Mouse (Mus musculus) liver, adult 2 months (tissue): ENCODE measurements at regions not wholly inside any gene's neighbourhood (a gene's known extent, or its start where the extent isn't known, plus 50 kb on each side); places are given as distances from the start of the nearest gene placed in this dataset.

Experiments
- DNase-seq: peaks from one replicate; pipeline ENCODE4 v3.0.0-alpha.2; 2011; ENCODE audit warnings: low read depth, low spot score; ENCODE audit errors: extremely low read depth
- H3K27ac ChIP-seq: fragments of 200-500 bp; replicated peaks from 2 replicates; pipeline ENCODE4 v1.5.1; 2012; ENCODE audit warnings: low read depth, mild to moderate bottlenecking, control low read depth, inconsistent platforms, low read length; ENCODE audit not compliant: insufficient read depth
- H3K27me3 ChIP-seq: fragments of 200-500 bp; 2 replicates; pipeline ENCODE4 v1.6.1; 2012; ENCODE audit warnings: mild to moderate bottlenecking, moderate library complexity, low read length, inconsistent platforms; ENCODE audit not compliant: control insufficient read depth, insufficient read depth
- H3K36me3 ChIP-seq: fragments of 200-500 bp; 2 replicates; pipeline ENCODE4 v1.6.1; 2012; ENCODE audit warnings: low read length, inconsistent platforms; ENCODE audit not compliant: control insufficient read depth, insufficient read depth
- H3K4me1 ChIP-seq: fragments of 200-500 bp; 2 replicates; pipeline ENCODE4 v1.6.1; 2011; ENCODE audit warnings: low read length; ENCODE audit not compliant: control insufficient read depth, insufficient read depth
- H3K4me3 ChIP-seq: fragments of 200-500 bp; 2 replicates; pipeline ENCODE4 v1.5.1; 2011; ENCODE audit warnings: low read depth, mild to moderate bottlenecking, control low read depth, low read length, moderate library complexity; ENCODE audit not compliant: insufficient read depth
- H3K79me2 ChIP-seq: fragments of 200-500 bp; 2 replicates; pipeline ENCODE4 v1.6.1; 2012; ENCODE audit warnings: inconsistent platforms, mild to moderate bottlenecking, low read length, moderate library complexity; ENCODE audit not compliant: control insufficient read depth, insufficient read depth
- H3K9ac ChIP-seq: fragments of 200-500 bp; 2 replicates; pipeline ENCODE4 v1.6.1; 2012; ENCODE audit warnings: low read depth, mild to moderate bottlenecking, control low read depth, inconsistent platforms, low read length
- CTCF ChIP-seq: fragments of 200-500 bp; IDR thresholded peaks from 2 replicates; pipeline ENCODE4 v1.5.1; 2011; ENCODE audit warnings: low read depth, low read length, control low read depth
- POLR2A ChIP-seq: fragments of 200-500 bp; IDR thresholded peaks from 2 replicates; pipeline ENCODE4 v1.6.1; 2011; ENCODE audit warnings: low read length, control low read depth; ENCODE audit not compliant: insufficient read depth; ENCODE audit errors: extremely low read depth
- WGBS: fragments of 180-500 bp; shearing (Covaris S2); methylation state at CpG from one replicate; pipeline ENCODE4 v1.1.7; 2018; 5-methylcytosine and 5-hydroxymethylcytosine counted together

DNA sequence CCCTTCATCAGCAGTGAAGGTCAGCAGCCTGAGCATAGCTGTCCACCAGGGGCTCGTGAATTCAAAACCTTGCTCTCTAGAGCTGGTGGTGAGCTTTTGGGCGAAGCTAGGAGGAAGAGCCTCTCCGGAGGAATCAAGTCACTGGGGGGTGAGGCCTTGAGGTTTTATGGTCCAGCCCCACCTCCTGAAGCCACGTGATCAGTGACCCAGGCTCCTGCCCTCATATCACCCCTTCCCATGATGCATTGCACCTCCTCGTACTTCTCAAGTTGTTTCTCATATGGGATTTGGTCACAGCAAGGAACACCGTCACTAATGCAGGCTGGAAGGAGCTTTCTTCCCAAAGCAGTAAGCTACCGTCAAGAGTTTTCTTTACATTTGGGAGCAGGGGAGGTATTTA, 132.1 kb upstream of the Rbm19 start:
- Histone ChIP-seq H3K27ac (no peak overlapping the region), H3K9ac (no peak overlapping the region)
- TF ChIP-seq POLR2A = no peak
- no peak for TF ChIP-seq CTCF

DNA sequence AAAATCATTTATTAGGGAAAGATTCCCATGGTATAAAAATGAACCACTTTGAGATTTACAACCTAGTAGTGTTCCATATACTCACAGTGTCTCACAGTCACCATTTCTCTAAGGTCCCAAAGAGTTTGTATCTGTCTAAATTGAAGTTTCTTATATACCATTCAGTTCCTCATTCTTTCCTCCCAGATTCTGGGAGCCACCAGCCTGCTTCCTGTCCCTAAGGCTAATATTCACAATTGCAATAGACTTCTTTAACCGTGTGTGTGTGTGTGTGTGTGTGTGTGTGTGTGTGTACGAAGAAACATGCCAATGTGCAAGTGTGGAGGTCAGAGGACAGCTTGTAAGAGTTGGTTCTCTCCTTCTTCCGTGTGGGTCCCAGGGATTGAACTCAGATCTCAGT, 124.1 kb upstream of the Rbm19 start:
- no peak overlapping the region for H3K4me3 ChIP-seq
- no peaks in the 10 kb centered on the region for H3K27me3 ChIP-seq
- no peak for DNase-seq
- no peak overlapping the region for H3K27ac ChIP-seq
- no peaks in the 10 kb centered on the region for H3K36me3 ChIP-seq
- no peak overlapping the region for H3K9ac ChIP-seq
- TF ChIP-seq POLR2A (no peak), CTCF (no peak)
- WGBS = 61% methylated on average over 3 of the region's 3 CpGs
- H3K4me1 ChIP-seq = no peaks in the 10 kb centered on the region
- H3K79me2 ChIP-seq = no peaks in the 10 kb centered on the region

More for the DNA sequence above, 132.1 kb upstream of the Rbm19 start:
- Histone ChIP-seq H3K27me3 (no peaks in the 10 kb centered on the region), H3K4me3 (no peak overlapping the region), H3K79me2 (no peaks in the 10 kb centered on the region), H3K36me3 (no peaks in the 10 kb centered on the region), H3K4me1 (no peaks in the 10 kb centered on the region)
- no peak for DNase-seq
- WGBS = 78% methylated on average over 7 of the region's 7 CpGs

DNA sequence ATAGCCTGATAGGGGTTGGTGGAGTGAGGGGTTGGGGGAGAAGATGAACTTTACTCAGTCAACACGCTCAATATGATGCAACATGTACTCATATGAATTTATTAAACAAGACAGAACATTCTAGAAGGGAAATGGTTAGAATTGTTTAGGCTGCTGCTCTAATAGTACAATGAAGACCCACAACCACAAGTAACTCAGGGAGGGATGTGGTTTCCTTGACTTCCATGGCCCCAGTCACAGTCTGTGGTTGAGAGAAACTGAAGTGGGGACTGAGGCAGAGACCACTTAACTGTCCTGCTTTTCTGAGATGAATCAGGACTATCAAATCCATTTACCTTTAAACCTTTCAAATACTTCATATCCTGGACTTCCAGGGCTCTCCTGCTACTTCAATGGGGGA, 120.5 kb upstream of the Rbm19 start:
- TF ChIP-seq CTCF = no peak
- TF ChIP-seq POLR2A = no peak
- 81% methylated on average over 1 of the region's 1 CpGs for WGBS
- no peak for DNase-seq
- H3K27me3 ChIP-seq = no peaks in the 10 kb centered on the region
- H3K4me1 ChIP-seq = no peaks in the 10 kb centered on the region
- no peak overlapping the region for H3K4me3 ChIP-seq
- H3K27ac ChIP-seq = no peak overlapping the region
- no peak overlapping the region for H3K9ac ChIP-seq
- H3K79me2 ChIP-seq = no peaks in the 10 kb centered on the region
- no peaks in the 10 kb centered on the region for H3K36me3 ChIP-seq

DNA sequence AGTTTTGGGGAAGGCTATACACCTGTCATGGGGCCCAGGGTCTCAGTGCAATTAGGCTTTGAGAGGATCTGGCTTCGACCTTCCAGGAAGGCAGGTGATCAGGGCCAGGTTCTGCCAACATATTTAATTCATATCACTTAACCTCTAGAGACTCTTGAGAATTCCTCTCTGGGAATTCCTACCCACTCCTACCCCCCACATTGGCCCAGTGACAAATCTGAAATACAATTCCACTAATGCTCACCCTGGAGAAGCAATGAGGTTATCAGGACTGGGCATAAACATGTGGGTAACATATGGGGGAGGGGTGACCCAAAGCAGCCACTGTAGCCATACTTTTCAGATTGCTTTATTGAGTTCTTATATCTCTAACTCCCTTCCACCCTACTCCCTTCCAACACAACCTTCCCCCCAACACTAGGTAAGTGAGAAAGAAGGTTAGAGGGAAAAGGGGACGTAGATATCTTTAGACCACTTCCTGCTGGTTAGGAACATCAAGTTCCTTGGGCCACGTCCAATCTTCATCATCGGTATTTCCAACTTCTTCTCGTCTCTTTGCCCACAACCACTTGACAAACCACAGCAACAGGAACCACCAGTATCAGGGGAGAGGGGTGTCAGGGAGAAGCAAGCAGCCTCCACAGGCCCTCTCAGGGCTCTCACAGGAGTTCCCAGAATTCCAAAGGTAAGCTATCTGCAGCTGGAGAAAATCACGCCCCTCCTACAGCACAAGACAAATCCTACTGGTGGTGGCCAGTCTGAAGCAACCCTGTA, 110.4 kb upstream of the Rbm19 start:
- WGBS = 69% methylated on average over 6 of the region's 6 CpGs
- Histone ChIP-seq H3K4me1 (no peaks in the 10 kb centered on the region), H3K27ac (no peak overlapping the region), H3K4me3 (no peak overlapping the region), H3K36me3 (no peaks in the 10 kb centered on the region), H3K79me2 (no peaks in the 10 kb centered on the region), H3K9ac (no peak overlapping the region), H3K27me3 (no peaks in the 10 kb centered on the region)
- no peak for DNase-seq
- TF ChIP-seq CTCF (no peak), POLR2A (no peak)

DNA sequence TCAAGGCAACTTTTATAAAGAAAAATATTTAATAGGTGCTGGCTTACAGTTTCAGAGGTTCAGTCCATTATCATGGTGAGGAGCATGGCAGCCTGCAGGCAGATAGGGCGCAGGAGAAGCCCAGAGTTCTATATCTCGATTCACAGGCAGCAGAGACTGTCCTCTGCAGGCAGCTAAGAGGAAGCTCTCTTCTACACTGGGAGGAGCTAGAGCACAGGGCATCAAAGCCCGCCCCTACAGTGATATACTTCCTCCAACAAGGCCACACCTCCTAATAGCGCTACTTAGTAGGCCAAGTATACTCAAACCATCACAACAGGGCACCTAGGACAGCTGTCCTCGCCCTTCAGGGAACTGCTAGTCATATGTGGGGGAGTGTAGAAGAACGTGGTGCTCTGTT, 108.5 kb upstream of the Rbm19 start:
- Histone ChIP-seq H3K4me1 (no peaks in the 10 kb centered on the region), H3K27ac (no peak overlapping the region), H3K27me3 (no peaks in the 10 kb centered on the region), H3K4me3 (no peak overlapping the region), H3K79me2 (no peaks in the 10 kb centered on the region), H3K36me3 (no peaks in the 10 kb centered on the region), H3K9ac (no peak overlapping the region)
- TF ChIP-seq CTCF = no peak
- TF ChIP-seq POLR2A = no peak
- 65% methylated on average over 6 of the region's 6 CpGs for WGBS
- DNase-seq = no peak

DNA sequence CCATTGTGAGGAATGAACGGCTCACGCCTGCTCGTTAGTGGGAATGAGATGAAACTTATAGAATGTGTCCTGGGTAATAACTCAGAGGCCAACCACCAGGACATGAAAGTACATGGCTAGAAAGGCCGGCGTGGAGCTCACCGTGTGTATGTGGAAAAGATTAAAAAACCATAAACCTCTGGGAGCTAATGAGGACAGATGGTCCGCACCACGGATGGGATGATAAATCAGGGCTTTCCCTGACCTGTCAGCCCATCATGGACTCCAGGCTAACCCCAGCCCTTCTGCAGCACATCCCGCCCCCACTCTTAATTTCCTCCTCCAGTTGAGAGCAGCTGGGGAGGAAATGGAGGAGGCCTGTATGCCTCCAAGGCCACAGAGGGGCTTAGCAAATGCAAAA, 108.0 kb upstream of the Rbm19 start:
- H3K4me1 ChIP-seq = no peaks in the 10 kb centered on the region
- H3K36me3 ChIP-seq = no peaks in the 10 kb centered on the region
- no peaks in the 10 kb centered on the region for H3K27me3 ChIP-seq
- WGBS = 91% methylated on average over 9 of the region's 9 CpGs
- no peak overlapping the region for H3K4me3 ChIP-seq
- DNase-seq = no peak
- no peak overlapping the region for H3K9ac ChIP-seq
- no peak overlapping the region for H3K27ac ChIP-seq
- H3K79me2 ChIP-seq = no peaks in the 10 kb centered on the region
- TF ChIP-seq POLR2A = no peak
- no peak for TF ChIP-seq CTCF
